Mouse (Mus musculus) small intestine, adult 2 months (tissue): Measurements from ENCODE around the gene Chad. TPM values are rescaled to one million over a fixed set of nuclear protein-coding genes. Genes with fewer than 3 reads are reported as not detected.
A peak's percentile ranks its signal among the peaks of the same experiment; 100 is the strongest.

Experiments
- H3K27ac ChIP-seq: fragments of 200-500 bp; 2 replicates; pipeline ENCODE4 v1.5.1; 2012; ENCODE audit warnings: low read depth, low read length, control low read depth, inconsistent platforms; ENCODE audit not compliant: insufficient read depth
- H3K27me3 ChIP-seq: fragments of 200-500 bp; 2 replicates; pipeline ENCODE4 v1.6.1; 2012; ENCODE audit warnings: mild to moderate bottlenecking, moderate library complexity, low read length, inconsistent platforms; ENCODE audit not compliant: control insufficient read depth, insufficient read depth
- H3K36me3 ChIP-seq: fragments of 200-500 bp; 2 replicates; pipeline ENCODE4 v1.6.1; 2012; ENCODE audit warnings: mild to moderate bottlenecking, low read length, control low read depth, inconsistent platforms; ENCODE audit not compliant: control insufficient read depth, insufficient read depth
- H3K4me1 ChIP-seq: fragments of 200-500 bp; 2 replicates; pipeline ENCODE4 v1.6.1; 2012; ENCODE audit warnings: low read length, inconsistent platforms, mixed read lengths; ENCODE audit not compliant: control insufficient read depth, insufficient read depth, insufficient read length
- H3K4me3 ChIP-seq: fragments of 200-500 bp; 2 replicates; pipeline ENCODE4 v1.5.1; 2012; ENCODE audit warnings: low read depth, mild to moderate bottlenecking, control low read depth, inconsistent platforms, low read length, moderate library complexity
- CTCF ChIP-seq: fragments of 200-500 bp; IDR thresholded peaks from 2 replicates; pipeline ENCODE4 v1.5.1; 2012; ENCODE audit warnings: low read depth, mild to moderate bottlenecking, control low read depth, inconsistent platforms, low read length, moderate library complexity, mixed read lengths; ENCODE audit not compliant: insufficient replicate concordance, insufficient read length; ENCODE audit errors: extremely low read depth
- POLR2A ChIP-seq: fragments of 200-500 bp; IDR thresholded peaks from 2 replicates; pipeline ENCODE4 v1.6.1; 2012; ENCODE audit warnings: low read depth, mild to moderate bottlenecking, control low read depth, inconsistent platforms, low read length, moderate library complexity
- WGBS: fragments of 180-500 bp; shearing (Covaris S2); methylation state at CpG from one replicate; pipeline ENCODE4 v1.1.7; 2018; 5-methylcytosine and 5-hydroxymethylcytosine counted together
- polyA plus RNA-seq: library from polyadenylated mRNA; depleted of rRNA; stranded (reverse); fragments of >200 nt; gene quantifications from 2 replicates; pipeline ENCODE4 v1.2.3, GENCODE M21; 2012; rRNA removed

The Chad gene
- polyA plus RNA-seq = 0.91 and 13.9 TPM in 2 replicates

- H3K36me3 ChIP-seq = peaks cover 5% of the 10 kb centered on the region; the same call in 1 of the 2 replicates
- H3K27me3 ChIP-seq = no peaks in the 10 kb centered on the region
- no peak for TF ChIP-seq CTCF
- no peak; the same call in 1 of the 2 replicates for TF ChIP-seq POLR2A
- peak within 1 kb of the TSS; percentile 44 for H3K4me3 ChIP-seq
- WGBS = 12% methylated on average over 35 of the region's 35 CpGs
- H3K4me1 ChIP-seq = peaks cover 12% of the 10 kb centered on the region
- no peak within 1 kb of the TSS for H3K27ac ChIP-seq
These were observed at the start of gene Chad for GRCm38 (mm10) chr11:94564437-94565150. TSS of gene Chad (plus strand) at chr11:94565047.

GRCm38 (mm10) chr11:94521219-94521843 lies 43.5 kb upstream of the Chad start, which contains the start of gene Mycbpap:
TSS of gene Mycbpap (minus strand) at chr11:94521742.
- H3K4me3 ChIP-seq = peak within 1 kb of the TSS; percentile 77
- no peak for TF ChIP-seq CTCF
- TF ChIP-seq POLR2A = no peak
- no peak within 1 kb of the TSS for H3K27ac ChIP-seq
- H3K27me3 ChIP-seq = no peaks in the 10 kb centered on the region
- WGBS = 3% methylated on average over 42 of the region's 42 CpGs
- H3K4me1 ChIP-seq = no peaks in the 10 kb centered on the region
- no peaks in the 10 kb centered on the region for H3K36me3 ChIP-seq

GRCm38 (mm10) chr11:94526171-94526879 lies 38.5 kb upstream of the Chad start:
- WGBS = 81% methylated on average over 9 of the region's 9 CpGs
- Histone ChIP-seq H3K27ac (no peak overlapping the region), H3K36me3 (no peaks in the 10 kb centered on the region), H3K27me3 (no peaks in the 10 kb centered on the region), H3K4me1 (peaks cover 3% of the 10 kb centered on the region; the same call in 1 of the 2 replicates), H3K4me3 (no peak overlapping the region)
- TF ChIP-seq CTCF = no peak
- no peak for TF ChIP-seq POLR2A

GRCm38 (mm10) chr11:94528879-94529278 lies 36.0 kb upstream of the Chad start:
- WGBS = 46% methylated on average over 3 of the region's 3 CpGs
- Histone ChIP-seq H3K36me3 (no peaks in the 10 kb centered on the region), H3K27me3 (no peaks in the 10 kb centered on the region), H3K27ac (no peak overlapping the region), H3K4me3 (no peak overlapping the region), H3K4me1 (peaks cover 10% of the 10 kb centered on the region; the same call in 1 of the 2 replicates)
- no peak for TF ChIP-seq CTCF
- TF ChIP-seq POLR2A = no peak

GRCm38 (mm10) chr11:94533171-94533570 lies 31.7 kb upstream of the Chad start:
- H3K4me3 ChIP-seq = no peak overlapping the region
- no peak for TF ChIP-seq POLR2A
- TF ChIP-seq CTCF = no peak
- H3K4me1 ChIP-seq = peaks cover 17% of the 10 kb centered on the region; the same call in 1 of the 2 replicates
- no peaks in the 10 kb centered on the region for H3K27me3 ChIP-seq
- no peak overlapping the region for H3K27ac ChIP-seq
- no peaks in the 10 kb centered on the region for H3K36me3 ChIP-seq
- 90% methylated on average over 8 of the region's 8 CpGs for WGBS

- WGBS = 36% methylated on average over 8 of the region's 8 CpGs
- no peak for TF ChIP-seq CTCF
- TF ChIP-seq POLR2A = no peak
- Histone ChIP-seq H3K27me3 (no peaks in the 10 kb centered on the region), H3K27ac (0 out of 2 replicates have a peak overlapping the region, but pooled peaks have one; percentile 4), H3K36me3 (0 out of 2 replicates have a peak, but pooled peaks cover 2% of the 10 kb centered on the region), H3K4me1 (peaks cover 17% of the 10 kb centered on the region; the same call in 1 of the 2 replicates), H3K4me3 (no peak overlapping the region)
These were observed 26.0 kb upstream of the Chad start for GRCm38 (mm10) chr11:94538733-94539292.
